Comparison of ENCODE assay signal across 8 mouse cellular contexts in genomic region chr6:28955581-28955980, GRCm38 (mm10).
DNase-seq lines count a peak whose midpoint lies in the region; ATAC-seq and TF ChIP-seq lines count a peak whose summit lies in the region.

No protein-coding gene starts in this region.

- peak; percentile 99 for TF ChIP-seq CTCF in testis, adult 2 months (IDR thresholded peaks at IDR 0.05; ENCODE audit: control insufficient read depth, insufficient read depth, insufficient replicate concordance, low read depth, low read length)

- DNase-seq in heart, adult 18-20 months, result peak; percentile 19 to 53
- DNase-seq in 3T3-L1 (ENCODE audit: low read depth, low spot score), result peak; percentile 31
- peak; percentile 74 for DNase-seq in adrenal gland, postnatal 25 days
- DNase-seq in embryo, embryonic 9.5 days (ENCODE audit: extremely low spot score), result peak; percentile 45

- no peaks in the 10 kb centered on the region for H3K9me3 ChIP-seq in heart, embryonic 11.5 days (replicated peaks; ENCODE audit: control insufficient read depth, low read length)
- no peaks in the 10 kb centered on the region for H3K9me3 ChIP-seq in kidney, embryonic 14.5 days (ENCODE audit: control insufficient read depth, low read length)

- no peaks in the 10 kb centered on the region for H3K36me3 ChIP-seq in heart, embryonic 11.5 days (ENCODE audit: control insufficient read depth, insufficient read depth, low read length)
- H3K36me3 ChIP-seq in kidney, embryonic 14.5 days (ENCODE audit: control insufficient read depth, insufficient read depth, low read length), result no peaks in the 10 kb centered on the region
- H3K36me3 ChIP-seq in testis, adult 2 months (ENCODE audit: control insufficient read depth, insufficient read depth, low read length), result no peaks in the 10 kb centered on the region

- WGBS in heart, embryonic 11.5 days (ENCODE audit: insufficient replicate concordance), result 9% methylated on average over 11 of the region's 11 CpGs
- WGBS in kidney, embryonic 14.5 days, result 22% methylated on average over 11 of the region's 11 CpGs

- no peak overlapping the region for H3K4me3 ChIP-seq in heart, embryonic 11.5 days (ENCODE audit: low read depth, low read length)
- no peak overlapping the region for H3K4me3 ChIP-seq in kidney, embryonic 14.5 days (ENCODE audit: low read length)
- H3K4me3 ChIP-seq in testis, adult 2 months (ENCODE audit: control insufficient read depth, low read depth, low read length), result no peak overlapping the region

- H3K27ac ChIP-seq in heart, embryonic 11.5 days (ENCODE audit: low read depth, low read length), result no peak overlapping the region
- no peak overlapping the region for H3K27ac ChIP-seq in kidney, embryonic 14.5 days (ENCODE audit: low read depth, low read length)
- no peak overlapping the region for H3K27ac ChIP-seq in testis, adult 2 months (ENCODE audit: control insufficient read depth, insufficient read depth, low read depth, low read length)

- TF ChIP-seq POLR2A in testis, adult 2 months (IDR thresholded peaks at IDR 0.05; ENCODE audit: control insufficient read depth, low read depth, low read length), result no peak

- H3K4me1 ChIP-seq in heart, embryonic 11.5 days (ENCODE audit: control insufficient read depth, insufficient read depth, low read length), result no peaks in the 10 kb centered on the region
- H3K4me1 ChIP-seq in kidney, embryonic 14.5 days (ENCODE audit: control insufficient read depth, insufficient read depth, low read length), result no peaks in the 10 kb centered on the region
- H3K4me1 ChIP-seq in testis, adult 2 months (ENCODE audit: control insufficient read depth, insufficient read depth, low read length), result no peaks in the 10 kb centered on the region

- H3K27me3 ChIP-seq in heart, embryonic 11.5 days (ENCODE audit: control insufficient read depth, insufficient read depth, low read length), result peaks cover 3% of the 10 kb centered on the region; the same call in 1 of the 2 replicates
- no peaks in the 10 kb centered on the region; the same call in 1 of the 2 replicates for H3K27me3 ChIP-seq in kidney, embryonic 14.5 days (ENCODE audit: control insufficient read depth, insufficient read depth, low read length)
- no peaks in the 10 kb centered on the region for H3K27me3 ChIP-seq in testis, adult 2 months (ENCODE audit: control insufficient read depth, insufficient read depth, low read length)

- no peak overlapping the region for H3K4me2 ChIP-seq in heart, embryonic 11.5 days
- H3K4me2 ChIP-seq in kidney, embryonic 14.5 days (replicated peaks; ENCODE audit: low read depth, low read length), result no peak overlapping the region

- no peak for ATAC-seq in heart, embryonic 11.5 days (replicated peaks; ENCODE audit: insufficient number of reproducible peaks, low FRiP score, low TSS enrichment)
- ATAC-seq in kidney, embryonic 14.5 days (ENCODE audit: low FRiP score, low TSS enrichment), result 0 out of 2 replicates have a peak, but pooled peaks have one; percentile 32
- ATAC-seq in megakaryocyte, adult 5-6 weeks (ENCODE audit: poor library complexity, severe bottlenecking), result peak; percentile 60

- H3K9ac ChIP-seq in heart, embryonic 11.5 days (ENCODE audit: low read depth, low read length), result no peak overlapping the region
- no peak overlapping the region for H3K9ac ChIP-seq in kidney, embryonic 14.5 days (ENCODE audit: low read depth, low read length)
